Mouse (Mus musculus) CD4-positive, CD25-positive, alpha-beta regulatory T cell, adult 2 months (primary cell): Measurements from ENCODE around the gene Nhlrc2.
"Not testable (repeated sequence)": the region's sequence is repeated elsewhere in the genome, so short reads cannot be mapped to it uniquely, and the experiment has no call there.

ENCODE experiments used
- DNase-seq: peaks from one replicate; pipeline ENCODE4 v3.0.0-alpha.2; 2012; ENCODE audit warnings: low read depth, low spot score

Nhlrc2 gene

DNA sequence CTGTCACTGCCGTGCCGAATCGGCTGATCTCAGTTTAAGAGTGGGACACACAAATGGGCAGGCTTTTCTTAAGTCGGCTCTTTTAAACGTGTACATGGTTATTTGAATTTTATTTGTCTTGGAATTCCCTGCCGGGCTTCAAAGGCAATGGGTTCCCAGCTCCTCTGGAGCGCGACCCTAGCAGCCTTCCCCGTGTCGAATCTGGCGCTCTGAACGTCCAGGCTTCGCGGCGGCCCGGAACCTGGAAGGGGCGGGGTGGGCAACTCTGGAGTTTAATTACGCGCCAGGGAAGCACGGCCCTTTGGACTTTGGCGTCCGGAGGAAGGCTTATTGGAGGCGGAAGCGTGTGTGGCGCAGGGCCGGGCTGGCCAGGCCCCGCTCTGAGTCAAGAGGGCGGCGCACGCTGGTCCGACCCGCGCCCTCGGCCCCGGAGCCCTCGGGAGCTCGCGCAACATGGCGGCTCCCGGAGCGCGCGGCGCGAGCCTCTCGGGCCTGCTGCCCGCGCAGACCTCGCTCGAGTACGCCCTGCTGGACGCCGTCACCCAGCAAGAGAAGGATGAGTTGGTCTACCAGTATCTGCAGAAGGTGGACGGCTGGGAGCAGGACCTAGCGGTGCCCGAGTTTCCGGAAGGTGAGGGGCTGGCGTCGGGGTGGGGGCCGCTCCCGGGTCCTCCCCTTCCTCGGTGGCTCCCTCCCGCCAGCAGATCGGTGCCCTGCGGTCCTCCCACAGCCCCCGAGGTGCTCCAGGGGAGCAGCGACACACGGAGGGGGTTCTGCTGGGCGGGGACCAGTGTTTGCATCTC, at the start of gene Nhlrc2:
Gene Nhlrc2, plus strand, starts transcription at position 32 of the 803 bp plus-strand sequence.
- DNase-seq, result peak; percentile 85

DNA sequence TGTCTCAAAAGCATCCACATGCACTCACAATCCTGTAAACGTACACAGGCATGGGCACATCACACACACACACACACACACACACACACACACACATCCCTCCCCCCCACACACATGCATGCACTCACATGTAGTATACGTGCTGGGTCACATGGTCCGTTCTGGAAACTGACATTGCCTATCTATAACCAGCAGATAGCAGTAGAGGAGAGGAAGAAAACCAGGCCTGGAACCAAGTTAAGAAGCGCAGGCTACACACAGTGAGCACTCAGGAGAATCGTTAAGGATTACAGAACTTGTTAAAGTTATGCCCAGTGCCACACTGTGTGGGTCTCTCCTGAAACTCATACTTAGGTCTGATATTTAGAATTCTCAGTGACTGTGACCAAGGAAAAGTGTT, 45.0 kb upstream of the Nhlrc2 start:
- not testable (repeated sequence) for DNase-seq

DNA sequence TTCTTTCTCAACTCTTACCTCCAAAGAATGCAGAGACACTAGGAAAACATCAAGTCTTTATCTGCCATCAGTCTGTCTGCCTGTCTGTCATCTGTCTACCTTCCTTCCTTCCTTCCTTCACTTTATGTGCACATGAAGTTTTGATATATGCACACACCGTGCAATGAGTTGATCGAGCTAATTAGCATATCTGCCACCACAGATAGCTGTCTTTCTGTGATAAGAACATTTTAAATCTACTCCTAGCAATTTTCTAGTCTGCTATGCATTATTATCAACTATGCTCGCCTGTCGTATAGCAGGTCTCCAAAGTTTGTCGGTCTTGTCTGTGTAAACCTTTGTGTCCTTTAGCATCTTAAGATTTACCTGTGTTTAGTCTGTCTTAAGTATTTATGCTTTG, 44.5 kb upstream of the Nhlrc2 start:
- DNase-seq, result not testable (repeated sequence)

DNA sequence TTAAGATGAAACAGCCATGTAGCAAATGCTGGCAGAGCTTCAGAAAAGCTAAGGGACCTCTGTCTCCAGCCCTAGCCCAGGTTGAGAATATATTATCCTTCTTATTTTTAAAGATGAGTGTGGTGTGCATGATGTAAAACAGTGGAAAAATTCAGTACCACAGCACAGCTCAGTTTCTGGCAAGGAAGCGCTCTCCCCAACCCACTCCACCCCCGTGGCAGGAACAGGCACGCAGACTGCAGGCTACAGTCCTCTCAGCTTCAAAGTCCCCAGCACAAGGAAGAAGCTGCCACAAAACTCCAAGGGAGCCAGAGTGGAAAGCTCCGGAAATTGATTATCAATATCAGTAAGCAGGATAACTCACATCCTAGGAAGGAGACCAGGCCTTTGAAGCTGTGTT, 36.9 kb upstream of the Nhlrc2 start:
- not testable (repeated sequence) for DNase-seq

DNA sequence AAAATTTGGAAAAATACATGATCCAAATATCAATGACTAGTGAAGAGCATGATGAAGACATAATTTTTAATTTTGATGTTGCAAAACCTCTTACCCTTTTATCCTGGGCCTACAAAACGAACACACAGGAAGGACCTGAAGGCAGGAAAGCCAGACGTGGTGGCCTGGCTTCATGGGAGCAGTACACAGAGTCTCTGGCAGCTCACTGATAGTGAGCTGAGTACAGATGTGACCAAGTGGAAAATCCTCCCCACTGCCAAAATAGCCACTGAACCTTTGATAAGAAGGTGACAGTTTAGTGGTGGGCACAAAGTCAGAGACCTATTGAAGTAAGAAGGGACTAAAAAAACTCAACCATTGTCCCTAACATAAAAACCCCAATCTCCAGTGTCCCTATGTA, 34.5 kb upstream of the Nhlrc2 start:
- DNase-seq, result not testable (repeated sequence)

DNA sequence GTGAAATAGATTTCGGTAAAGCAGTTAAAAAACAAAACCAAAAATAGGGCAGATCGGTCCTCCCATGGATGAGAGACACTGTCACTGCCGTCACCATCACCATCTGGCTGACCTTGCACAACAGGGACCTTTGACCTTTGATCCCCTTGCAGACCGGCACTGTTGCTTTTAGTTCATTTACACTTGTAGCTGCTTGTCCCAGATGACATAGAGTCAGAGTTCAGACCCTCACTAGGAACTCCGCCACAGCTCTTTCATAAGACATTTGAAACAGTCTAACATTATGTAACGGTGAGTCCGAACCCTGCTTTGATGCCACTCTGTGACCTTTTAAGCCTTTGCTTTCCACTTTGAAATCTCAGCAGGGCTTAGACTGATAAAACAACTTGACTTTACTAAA, 28.7 kb upstream of the Nhlrc2 start:
- DNase-seq, result not testable (repeated sequence)

DNA sequence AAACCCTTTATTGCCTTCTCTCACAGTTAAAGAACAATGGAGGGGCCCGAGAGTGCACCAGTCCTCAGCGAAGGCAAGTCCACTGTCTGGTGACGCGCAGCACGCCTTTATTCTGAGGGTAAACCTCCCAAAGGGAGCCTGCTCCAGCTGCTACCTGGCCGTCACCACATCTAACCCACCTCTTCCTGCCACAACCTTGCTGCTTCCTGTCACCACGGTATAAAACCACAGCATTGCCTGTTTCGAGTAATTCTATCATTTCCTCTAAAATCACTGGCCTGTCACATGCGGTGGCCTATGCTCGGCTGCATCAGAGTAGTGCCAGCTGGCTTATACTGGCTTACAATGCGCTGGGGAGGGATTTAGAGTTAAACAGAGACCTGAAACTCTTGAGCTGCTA, 17.5 kb upstream of the Nhlrc2 start:
- DNase-seq, result not testable (repeated sequence)

DNA sequence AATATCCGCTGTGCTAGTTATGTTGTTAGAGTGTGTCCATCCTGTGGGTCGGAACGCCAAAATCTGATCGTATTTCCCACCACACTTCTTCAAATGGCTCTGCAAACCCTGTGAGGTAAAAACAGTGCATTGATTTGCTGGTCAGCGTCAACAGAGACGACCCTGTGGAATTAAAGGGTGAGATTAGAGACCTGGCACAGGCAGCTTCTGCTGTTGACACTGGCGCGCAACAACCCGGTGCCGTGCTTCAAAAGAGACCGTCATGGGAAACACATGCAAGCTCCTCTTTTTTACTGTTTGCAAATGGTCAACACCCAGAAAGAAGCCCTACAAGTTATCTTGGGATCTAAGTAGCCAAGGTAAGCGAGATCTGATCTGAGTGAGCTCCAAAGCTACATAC, 16.8 kb upstream of the Nhlrc2 start:
- DNase-seq, result no peak

DNA sequence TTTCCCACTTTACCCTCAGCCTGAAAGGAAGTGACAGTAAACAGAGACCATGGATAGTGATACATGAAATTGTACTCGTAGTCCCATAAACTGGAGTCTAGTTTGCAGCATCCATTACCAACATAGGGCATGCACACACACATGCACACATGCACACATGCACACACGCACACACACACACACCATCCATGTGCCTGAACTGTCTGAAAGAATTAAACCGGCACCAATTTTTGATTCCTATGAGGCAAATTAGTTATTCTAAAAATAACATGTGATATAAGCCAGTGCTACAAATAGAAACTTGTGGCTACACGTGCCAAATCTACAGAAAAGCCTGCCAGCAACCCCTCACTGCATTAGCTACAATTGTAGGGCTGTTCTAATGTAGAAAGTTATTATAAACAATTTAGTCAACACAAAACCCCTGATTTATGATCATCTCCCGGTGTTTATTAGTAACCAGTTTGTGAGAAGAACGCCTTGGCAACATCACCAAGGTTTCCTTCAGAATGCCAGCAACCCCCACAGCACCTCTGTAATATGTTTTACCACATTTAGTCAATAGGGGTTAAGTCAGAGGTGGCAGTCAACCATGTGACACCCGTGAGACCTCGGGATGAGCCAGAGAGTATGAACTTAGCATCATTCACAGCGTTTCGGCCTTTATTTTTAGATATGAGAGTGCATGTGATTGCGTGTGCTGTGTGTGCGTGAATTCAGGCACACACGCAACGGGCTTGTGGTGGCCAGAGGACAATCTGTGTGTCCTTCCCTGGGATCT, 14.6 kb upstream of the Nhlrc2 start:
- no peak for DNase-seq

DNA sequence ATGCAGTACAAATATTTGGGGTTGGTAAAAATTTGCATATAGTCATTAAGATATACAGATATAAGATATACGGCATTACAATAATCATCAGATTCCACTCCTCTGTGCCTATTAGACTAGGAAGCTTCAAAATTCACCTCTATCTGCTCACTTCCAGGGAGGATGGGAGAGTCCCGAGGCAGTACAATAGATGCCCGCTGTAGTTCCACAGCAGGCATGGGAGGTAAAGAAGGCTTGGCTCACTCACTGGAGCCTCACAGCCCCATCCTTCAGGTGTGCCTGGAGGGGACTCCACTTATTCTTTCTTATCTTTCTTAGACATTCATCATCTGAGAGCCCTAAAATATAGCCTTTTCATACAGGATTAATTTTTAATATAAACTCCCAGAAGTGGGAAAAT, 13.7 kb upstream of the Nhlrc2 start:
- no peak for DNase-seq

DNA sequence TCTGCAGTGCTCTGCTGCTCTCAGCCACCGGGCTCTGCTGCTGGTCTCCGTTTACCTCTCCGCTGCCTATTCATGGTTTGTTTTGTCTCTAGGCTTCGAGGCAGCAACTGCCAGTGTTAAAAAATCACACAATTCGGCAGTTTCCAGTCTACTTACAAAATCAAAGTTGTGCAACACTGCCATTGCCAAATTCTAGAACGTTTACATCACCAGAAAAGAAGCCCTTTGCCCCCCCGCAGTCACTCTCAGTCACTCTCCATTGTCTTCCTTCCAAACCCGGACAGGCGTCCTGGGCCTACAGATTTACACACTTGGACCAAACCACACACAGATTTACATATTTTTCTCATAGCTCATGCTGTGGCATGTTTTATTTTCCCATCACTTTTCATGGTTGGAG, 13.0 kb upstream of the Nhlrc2 start:
- no peak for DNase-seq

DNA sequence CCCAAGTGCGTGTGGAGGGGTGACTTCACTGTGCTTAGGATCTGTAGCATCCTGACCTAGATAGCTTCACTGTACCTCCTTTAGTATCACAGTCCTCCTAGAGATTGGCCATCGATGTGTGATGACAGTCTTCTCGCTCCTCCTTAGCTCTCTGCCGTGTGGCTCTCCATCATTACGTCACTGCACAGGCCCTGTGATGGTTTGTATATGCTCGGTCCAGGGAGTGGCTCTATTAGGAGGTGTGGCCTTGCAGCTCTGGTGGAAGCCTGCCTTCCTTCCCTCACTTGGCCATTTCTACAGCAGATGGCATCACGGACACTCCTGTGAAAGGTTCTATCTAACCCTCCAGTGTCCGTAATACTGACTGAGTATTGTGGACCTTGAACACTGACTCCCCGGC, 12.3 kb upstream of the Nhlrc2 start:
- no peak for DNase-seq

DNA sequence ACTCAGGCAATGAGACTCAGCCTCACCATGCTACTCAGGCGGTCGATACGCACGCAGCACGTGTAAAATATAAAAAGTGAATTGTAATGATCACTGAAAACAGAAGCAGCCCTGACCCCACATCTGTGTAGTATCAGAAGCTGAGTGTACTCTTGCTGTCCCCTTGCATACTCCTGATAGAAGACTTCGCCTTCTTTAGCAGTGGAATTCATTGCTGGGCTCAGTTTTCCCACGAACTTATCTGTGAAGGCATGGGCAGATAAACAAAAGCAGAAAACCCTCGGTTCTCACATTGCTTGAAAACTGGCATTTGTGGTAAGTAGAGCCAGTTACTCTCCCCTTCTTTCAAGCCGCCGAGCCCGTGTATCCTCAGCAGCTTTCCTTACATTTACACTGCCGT, 4.7 kb upstream of the Nhlrc2 start:
- no peak for DNase-seq

DNA sequence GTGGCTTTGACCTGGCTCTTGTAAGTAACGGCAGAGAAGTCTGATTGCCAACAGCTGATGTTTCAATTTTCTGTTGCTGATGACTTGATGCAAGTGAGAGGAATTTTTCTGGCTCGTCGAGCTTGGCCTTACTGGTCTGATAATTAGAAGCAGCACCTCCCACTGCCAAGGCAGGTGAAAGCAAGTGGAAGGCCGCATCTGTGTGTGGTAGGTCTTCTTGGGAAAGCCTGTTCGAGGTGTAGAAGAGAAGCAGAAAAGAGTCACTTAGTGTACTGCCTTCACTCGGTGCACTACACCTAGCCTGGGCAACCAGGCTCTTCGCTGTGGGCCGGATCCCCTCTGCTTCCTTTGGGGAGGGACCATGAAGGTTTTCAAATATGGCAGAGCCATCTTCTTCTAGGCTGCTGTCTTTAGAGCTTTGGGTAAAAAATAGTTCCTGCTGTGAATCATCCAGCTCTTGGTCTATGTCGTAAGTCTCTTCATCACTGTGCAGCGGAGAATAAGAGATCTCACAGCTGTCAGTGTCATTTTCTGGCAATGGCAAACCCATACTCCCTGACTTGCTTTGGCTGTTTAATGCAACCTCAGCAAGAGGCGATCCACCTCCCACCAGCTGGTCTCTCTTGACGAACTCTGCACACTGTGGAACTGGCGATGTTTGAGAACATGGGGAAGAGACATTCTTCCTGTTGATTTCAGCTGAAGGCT, 3.2 kb upstream of the Nhlrc2 start:
- no peak for DNase-seq

DNA sequence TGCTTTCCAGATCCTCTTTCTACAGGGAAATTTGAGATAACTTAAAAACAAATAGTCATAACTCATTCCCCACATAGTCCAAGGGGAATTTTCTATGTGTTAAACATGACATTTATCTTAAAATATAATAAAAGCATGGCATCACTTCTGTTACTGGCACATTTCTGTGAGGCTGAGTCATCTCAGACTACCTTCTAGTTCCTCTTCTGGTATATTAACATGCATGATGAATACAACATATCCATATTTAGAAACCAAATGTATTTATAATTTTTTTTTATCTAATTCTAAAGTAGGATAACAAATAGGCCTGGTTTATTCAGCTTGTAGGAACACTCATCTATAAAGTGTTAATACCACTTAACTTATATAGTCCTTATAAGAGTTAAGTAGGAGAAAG, 2.0 kb upstream of the Nhlrc2 start:
- no peak for DNase-seq

DNA sequence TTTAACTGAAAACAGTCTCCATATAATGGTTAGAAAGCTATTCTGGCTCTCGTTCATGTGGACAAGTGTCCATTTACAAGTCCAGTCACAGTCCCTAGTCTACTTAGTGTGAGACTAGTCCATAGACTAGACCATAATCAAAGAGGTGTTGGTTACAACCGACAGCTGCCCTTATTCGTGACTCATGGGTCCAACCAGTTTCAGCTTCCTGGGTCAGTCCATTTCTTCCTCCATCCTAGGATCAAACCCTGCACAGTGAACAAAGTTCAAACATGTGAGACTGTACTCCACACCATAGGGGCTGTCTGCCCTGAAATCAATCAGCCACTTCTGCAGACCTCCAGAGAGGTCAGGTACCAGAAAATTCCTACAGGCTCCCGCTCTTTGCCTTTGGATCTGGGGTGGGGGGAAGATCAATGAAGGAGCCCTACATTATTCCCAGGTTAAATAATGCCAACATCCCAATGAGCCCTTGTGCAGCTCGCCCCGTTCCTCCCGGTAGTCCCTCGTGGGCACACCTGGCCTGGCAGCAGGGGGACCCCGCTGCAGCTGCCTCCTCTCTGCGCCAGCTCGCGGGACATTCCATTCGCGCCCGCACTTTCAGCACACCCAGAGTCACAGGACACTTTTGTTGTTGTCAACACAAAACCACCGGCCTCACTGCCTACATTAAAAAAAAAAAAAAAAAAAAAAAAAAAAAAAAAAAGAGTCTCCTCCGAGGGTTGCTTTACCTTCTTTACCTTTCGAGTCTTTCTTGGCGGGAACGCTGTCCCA, 418 bp upstream of the Nhlrc2 start, which contains the start of gene Dclre1a:
Gene Dclre1a, minus strand, starts transcription at position 767 of the 774 bp plus-strand sequence.
- peak; percentile 80 for DNase-seq

DNA sequence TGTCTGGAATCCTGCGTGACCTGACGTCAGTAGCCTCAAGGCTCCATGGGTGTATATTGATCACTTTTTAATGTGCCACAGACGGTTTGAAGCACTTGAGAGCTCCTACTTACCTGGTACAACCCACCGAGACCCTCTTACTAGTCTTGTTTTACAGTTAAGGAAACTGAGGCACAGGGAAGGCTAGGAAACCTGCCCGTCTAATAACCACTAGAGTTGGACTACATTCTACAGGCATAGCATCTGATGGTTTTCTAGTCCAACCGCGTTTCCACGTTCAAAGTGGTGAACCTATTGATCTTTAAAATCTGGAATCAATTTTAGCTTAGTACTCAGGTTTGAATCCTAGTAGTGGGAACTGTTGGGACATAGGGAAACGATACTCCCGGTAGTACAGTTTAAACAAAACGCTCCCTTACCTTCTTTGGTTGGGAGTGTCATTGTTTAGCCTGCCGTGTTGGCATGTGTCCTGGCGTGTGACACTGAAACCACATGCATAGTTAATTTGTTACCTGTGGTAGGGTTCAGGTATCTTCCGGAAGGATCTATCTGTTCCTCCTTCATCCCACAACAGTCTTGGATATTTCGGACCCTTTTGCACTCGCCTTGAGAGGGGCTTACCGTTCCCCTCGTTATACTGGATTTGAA, 1.1 kb downstream of the Nhlrc2 start:
- DNase-seq, result no peak

DNA sequence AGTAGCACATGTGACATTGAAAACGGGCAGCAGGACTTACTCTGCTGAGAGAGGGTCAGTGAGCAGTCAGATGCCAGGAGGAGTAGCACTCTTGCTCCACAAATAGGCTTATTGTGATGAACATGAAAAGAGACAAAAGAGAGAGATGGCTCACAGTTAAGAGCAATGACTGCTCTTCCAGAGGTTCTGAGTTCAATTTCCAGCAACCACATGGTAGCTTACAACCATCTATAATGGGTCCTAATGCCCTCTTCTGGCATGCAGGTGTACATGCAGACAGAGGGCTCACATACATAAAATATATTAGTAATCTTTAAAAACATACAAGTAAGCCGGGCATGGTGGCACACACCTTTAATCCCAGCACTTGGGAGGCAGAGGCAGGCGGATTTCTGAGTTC, 5.1 kb downstream of the Nhlrc2 start:
- DNase-seq, result no peak

DNA sequence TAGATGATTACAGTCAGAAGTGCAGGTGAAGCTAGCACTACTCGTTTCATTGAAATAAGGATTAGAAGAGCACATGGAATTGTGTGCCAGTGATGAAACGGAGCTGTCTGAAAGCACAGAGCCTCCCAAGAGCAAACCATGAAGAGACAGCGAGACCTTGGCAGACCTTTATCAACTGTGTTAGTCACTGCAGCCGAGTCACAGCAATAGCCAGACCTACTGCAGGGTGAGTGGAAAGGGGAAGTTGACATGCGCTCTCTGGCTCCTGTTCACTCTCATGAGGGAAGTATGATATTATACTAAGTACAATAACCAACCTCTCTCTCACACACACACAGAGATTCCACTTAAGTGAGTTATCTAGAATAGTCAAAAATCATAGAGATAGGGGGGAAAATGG, 7.9 kb downstream of the Nhlrc2 start:
- DNase-seq, result no peak

DNA sequence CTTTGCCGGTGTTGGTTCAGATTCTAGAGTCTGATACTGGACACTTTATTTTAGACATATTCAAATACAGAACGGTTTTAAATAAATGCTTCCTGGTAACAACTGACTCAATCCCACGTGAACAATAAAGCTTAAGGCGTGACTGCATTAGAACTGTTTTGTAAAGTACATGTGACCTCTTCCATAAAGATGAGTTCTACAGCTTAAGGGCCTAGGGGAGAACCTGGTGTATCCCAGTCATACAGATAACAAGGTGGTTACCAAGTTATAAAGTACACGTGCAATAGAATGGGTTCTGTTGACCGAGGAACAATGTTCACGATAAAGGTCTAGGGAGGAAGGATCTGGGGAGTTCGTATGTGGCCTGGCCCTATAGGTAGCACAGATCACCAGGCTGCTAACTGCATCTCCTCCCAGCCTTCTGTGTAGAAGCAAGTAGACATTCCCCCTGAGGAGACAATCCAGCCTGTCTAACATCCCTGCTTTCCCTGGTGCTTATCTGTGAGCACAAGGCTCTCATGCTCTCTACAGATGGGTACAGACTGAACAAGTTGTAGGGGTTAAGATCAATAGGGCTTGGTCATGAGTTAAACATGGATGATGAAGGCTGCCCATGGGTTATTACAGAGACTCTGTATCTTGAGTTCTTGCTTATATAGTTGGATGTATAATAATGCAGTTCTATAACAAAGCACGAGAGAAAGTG, 14.5 kb downstream of the Nhlrc2 start:
- no peak for DNase-seq
